Mouse (Mus musculus): Measurements from ENCODE around the gene Fli1.

Fli1 gene

GRCm38 (mm10) chr9:32469123-32469751, 73.4 kb downstream of the Fli1 start:
- no peak for DNase-seq (ENCODE audit: extremely low read depth, low read depth)

DNA sequence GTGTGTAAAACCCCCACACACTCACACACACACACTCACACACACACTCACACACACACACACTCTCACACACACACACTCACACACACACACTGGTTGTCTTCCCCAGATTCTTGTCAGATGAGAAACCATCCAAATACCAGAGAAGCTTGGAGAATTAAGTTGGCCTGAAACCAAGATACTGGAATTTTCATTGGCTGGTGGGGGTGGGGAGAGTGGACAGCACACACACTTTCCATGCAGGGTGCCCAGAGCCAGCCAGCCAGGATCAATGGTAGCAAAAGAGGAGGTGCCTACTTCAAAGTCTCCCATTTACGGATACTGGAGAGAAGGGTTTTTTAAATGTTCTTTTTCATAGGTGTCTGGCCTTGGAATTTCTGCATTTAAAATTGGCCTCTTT, 74.3 kb downstream of the Fli1 start:
- DNase-seq (ENCODE audit: extremely low read depth, low read depth), result no peak

DNA sequence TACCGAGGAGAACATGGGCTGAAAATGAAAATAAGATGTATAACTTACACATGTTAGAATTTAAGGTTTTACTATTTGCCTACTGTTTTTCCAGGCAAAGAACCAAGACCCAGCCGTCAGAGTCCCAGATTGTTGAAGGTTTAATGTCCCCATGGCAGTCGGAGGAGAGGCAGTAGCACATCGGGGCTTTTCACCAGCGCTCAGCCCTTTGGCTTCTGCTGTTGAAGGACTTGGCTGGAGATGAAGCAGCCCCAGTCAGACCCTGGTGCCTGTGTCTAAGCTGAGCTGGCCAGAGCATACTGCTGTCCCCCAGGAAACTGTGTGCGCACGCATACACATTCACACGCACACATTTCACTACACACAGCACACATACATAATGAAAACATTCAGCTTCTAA, 75.2 kb downstream of the Fli1 start:
- DNase-seq (ENCODE audit: extremely low read depth, low read depth), result no peak

DNA sequence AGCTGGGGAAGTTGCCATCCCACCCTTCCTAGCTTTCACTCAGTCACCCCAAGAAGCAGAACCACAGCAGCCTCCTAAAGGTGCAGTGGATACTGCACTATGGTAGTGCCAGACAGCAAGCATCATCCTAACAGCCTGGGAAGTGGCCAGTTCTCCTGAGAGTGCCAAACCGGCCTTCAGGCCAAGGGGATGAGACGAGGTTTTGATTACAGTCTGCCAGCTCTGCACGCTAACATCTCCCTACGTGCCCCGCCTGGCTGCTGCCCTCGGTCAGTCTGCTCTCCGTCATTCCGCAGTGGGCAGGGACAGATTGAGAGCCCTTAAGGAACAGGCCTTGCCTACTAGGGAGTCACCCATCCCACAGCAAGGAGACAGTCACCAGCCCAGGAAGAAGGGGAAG, 75.8 kb downstream of the Fli1 start:
- DNase-seq (ENCODE audit: extremely low read depth, low read depth), result no peak

GRCm38 (mm10) chr9:32456707-32457106, 86.0 kb downstream of the Fli1 start:
- no peak for DNase-seq (ENCODE audit: extremely low read depth, low read depth)

DNA sequence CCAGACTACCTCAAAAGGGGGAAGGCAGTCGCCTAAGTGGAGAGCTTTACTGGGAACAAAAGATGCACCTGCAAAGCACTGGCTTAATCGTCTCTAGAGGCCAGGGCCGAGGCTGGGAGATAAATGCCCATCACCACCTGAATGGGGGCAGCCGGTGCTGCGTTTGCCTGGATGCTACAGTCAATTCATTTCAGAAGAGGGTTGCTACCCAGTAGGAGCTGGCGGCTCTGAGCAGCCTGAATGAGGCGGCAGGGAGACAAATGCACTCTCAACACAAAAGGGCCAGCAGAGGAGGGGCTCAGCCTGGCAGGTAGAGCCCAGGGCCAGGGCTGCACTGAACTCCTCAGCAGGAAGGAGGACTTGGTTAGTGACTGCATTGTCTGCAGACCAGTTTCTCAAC, 92.5 kb downstream of the Fli1 start:
- DNase-seq (ENCODE audit: extremely low read depth, low read depth), result no peak

- no peak for DNase-seq (ENCODE audit: extremely low read depth, low read depth)
These were observed 93.9 kb downstream of the Fli1 start for GRCm38 (mm10) chr9:32448766-32449165.

GRCm38 (mm10) chr9:32445789-32446188, 96.9 kb downstream of the Fli1 start:
- DNase-seq (ENCODE audit: extremely low read depth, low read depth), result peak; percentile 56

DNA sequence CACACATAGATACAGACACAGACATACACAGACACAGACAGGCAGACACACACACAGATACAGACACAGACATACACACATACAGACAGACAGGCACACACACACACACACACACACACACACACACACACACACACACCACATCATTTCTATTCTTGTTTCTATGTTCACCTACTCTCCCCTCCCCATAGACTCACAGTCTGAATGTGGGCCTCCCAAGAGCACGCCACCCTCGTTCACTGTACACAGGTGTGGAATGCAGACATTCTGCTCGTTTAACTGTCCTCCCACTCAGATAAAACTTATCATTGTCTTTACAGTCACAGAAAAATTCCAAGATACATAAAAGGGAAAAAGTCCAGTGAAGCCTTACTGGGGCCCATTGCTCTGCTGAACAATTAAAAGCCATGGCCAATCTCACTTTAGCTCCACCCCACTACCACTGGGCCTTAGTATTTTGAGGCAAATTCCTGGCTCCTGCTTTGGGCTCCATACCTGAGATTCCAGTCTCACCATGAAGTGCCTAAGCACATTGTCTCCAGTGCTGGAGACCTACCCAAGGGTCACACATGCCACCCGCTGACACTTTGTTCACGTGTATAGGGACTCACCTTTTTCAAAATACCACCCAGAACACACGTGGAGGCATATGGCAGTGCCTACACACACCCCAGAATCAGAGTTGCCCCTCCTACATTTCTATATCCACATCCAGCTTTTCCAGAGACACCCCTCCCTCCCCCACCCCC, 98.0 kb downstream of the Fli1 start:
- DNase-seq (ENCODE audit: extremely low read depth, low read depth), result no peak

GRCm38 (mm10) chr9:32443817-32444216, 98.8 kb downstream of the Fli1 start:
- DNase-seq (ENCODE audit: extremely low read depth, low read depth), result no peak

- no peak for DNase-seq (ENCODE audit: extremely low read depth, low read depth)
These were observed 99.5 kb downstream of the Fli1 start for GRCm38 (mm10) chr9:32443115-32443514.

DNA sequence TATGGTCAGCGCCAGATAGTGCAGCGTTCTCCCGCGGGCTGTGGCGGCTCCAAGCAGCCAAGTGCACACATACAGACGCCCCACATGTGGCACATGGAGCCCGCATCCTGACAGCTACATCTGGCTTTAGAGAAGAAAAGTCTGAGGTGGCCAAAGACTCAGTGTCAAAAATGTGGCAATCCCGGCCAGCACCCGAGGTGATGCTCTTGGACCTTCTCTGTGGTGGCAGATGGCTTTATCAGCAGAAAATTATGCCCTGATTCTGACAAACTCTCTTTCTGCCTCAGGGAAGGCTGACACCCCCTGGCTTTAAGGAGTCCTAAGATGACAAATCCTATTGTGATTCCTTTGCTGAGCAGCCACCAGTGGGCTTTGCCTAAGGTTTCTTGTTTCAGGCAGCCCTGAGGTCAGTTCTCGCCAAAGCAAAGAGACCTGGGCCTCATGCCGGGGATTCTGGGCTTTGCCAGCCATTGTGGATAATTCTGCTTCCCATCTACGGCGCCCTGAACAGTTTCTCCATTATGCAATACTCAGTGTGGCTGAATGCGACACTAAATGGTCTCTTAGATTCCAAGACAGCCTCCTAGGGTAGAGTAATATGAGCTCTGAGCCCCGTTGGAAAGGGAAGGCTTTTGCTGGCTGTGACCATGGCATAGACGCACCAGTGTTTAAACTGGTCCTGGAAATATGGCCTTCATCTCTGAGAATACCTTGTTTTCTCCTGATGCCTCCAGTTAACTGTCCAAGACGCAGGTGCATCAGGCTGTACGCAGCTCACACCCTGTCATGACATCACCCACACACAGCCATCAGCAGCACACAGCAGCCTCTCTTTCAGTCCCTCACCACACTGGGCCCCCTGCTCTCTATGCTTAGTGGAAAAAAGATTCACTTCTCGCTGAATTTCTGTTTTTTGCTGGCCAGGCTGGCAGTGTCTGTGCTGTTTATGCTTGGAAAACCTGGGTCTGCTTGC, 108.1 kb downstream of the Fli1 start:
- no peak for DNase-seq (ENCODE audit: extremely low read depth, low read depth)

- DNase-seq (ENCODE audit: extremely low read depth, low read depth), result no peak
These were observed 111.6 kb downstream of the Fli1 start for GRCm38 (mm10) chr9:32431061-32431460.

DNA sequence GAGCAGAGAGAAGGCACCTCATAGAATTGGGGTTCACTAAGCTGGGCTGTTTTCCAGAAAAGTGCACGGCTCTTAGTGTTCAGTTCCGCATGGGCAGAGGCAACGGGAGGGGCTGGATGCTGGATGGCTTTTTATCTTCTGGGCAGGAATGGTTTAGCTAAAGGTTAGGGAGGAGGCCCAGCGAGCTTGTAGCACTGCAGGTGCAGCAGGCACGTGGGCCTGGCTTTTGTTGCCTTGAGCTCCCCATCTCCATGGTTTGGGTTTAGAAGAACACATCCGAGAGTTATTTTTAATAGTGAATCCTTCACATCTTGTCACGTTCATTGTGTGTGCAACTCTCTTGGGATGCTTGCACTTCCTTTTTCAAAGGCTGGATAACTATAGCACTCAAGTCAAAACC, 117.3 kb downstream of the Fli1 start:
- no peak for DNase-seq (ENCODE audit: extremely low read depth, low read depth)

DNA sequence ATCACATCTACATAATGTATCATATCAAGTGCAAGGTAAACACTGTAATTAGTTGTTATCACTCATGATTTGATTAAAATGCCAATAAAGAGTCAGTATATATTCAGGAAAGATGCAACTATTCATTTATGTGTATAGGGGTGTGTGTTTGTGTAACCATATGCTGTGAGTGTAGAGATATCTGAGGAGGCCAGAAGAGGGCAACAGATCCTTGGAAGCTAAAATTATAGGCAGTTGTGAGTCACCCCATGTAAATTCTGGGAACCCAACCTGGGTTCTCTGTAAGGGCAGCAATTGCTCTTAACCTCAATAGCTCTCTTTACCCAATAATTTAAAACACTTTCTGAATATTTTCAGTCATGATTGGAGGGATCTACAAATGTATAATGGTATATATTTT, 122.0 kb downstream of the Fli1 start:
- no peak for DNase-seq (ENCODE audit: extremely low read depth, low read depth)

DNA sequence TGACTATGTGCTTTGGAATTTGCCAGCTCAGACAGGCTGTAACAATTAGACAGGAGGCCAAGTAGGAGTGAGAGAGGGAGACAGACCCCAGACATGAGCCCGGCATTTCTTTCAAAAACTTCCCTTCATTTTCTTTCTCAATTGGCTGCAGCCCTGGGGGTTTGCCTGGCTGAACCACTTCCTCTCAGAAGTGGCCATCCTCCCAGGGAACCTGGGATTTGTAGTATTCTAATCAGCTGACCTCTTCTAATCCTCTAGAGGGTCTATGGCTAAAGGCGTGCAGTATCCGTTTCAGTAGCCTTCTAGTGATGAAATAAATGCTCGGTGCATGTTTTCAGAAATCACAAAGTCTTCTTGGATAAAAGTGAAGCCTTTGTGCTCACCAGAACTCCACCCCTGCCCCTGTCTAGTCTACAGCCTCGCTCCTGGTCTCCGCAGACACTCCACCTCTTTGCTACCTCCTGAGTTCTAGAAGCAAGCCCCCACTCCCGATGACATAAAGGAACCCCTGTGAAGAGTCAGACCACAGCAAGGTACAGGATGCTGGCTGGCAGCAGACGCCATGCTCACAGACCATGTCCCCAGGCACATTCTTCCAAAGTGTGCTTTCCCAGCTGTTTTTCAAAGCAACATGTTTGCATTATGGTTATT, 125.1 kb downstream of the Fli1 start:
- DNase-seq (ENCODE audit: extremely low read depth, low read depth), result no peak

DNA sequence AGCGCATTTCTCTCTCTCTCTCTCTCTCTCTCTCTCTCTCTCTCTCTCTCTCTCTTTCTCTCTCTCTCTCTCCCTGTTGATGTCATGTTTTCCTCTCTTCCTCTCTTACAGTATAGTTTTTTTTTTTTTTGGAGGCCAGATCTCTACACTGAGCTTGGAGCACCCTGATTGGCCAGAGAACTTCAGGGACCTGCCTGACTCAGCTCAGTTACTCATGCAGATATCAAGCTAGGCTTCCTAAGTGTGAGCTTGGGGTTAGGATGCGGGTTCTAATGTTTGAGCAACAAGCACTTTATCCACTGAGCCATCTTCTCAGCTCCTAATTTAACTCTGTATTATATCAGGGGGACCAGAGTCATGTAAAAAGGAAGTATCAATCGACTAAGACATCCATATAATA, 126.7 kb downstream of the Fli1 start:
- DNase-seq (ENCODE audit: extremely low read depth, low read depth), result no peak

- DNase-seq (ENCODE audit: extremely low read depth, low read depth), result no peak
These were observed 127.7 kb downstream of the Fli1 start for GRCm38 (mm10) chr9:32414956-32415355.

- no peak for DNase-seq (ENCODE audit: extremely low read depth, low read depth)
These were observed 129.7 kb downstream of the Fli1 start for GRCm38 (mm10) chr9:32412836-32413580.

DNA sequence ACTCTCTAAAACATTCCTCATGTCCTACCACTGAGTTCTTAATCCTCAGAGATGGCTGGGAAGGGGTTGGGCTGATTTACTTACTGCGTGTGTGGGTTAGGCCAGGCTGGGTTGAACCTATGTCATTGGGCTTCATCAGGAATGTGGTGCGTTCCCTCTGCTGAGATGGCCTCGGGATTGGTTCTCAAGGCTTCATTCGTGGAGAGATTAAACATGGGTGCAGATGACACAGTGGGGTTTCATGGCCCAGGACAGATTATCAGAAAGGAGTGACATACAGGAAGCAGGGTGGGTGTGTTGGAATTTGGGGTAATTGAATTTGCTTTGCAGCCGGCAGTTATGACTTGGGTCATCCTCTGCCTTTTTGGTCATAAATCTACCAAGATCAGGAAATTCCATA, 131.2 kb downstream of the Fli1 start:
- no peak for DNase-seq (ENCODE audit: extremely low read depth, low read depth)

DNA sequence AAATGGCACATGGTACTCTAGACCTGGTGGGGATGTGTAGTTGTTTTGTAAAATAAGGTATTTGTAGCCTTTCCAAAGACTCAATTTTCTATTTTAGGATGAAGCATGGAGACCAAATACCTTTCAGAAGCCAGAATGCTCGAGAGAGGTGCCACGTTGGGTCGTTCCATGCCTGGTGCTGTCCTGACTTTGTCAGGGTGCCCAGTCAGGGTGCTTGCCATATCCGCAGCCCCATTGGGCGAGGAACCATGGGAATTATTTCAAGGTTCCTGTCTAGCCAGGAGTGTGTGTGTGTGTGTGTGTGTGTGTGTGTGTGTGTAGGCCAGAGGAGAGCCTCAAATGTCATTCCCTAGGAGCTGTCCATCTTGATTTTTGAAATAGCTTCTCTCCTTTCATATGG, 132.0 kb downstream of the Fli1 start:
- no peak for DNase-seq (ENCODE audit: extremely low read depth, low read depth)

Measured in MEL-GATA-1-ER (cell line).